Mouse (Mus musculus): ENCODE measurements at regions not wholly inside any gene's neighbourhood (a gene's known extent, or its start where the extent isn't known, plus 50 kb on each side); places are given as distances from the start of the nearest gene placed in this dataset.

- TF ChIP-seq POLR2A (IDR thresholded peaks at IDR 0.05; ENCODE audit: insufficient read depth, low read depth, low read length) (no peak), CTCF (IDR thresholded peaks at IDR 0.05) (no peak), EP300 (IDR thresholded peaks at IDR 0.05; ENCODE audit: insufficient read depth, low read depth, low read length) (no peak)
These were observed 334.1 kb upstream of the Igfbp3 start for GRCm38 (mm10) chr11:7547796-7548195.

Data from heart, adult 2 months (tissue).